Mouse (Mus musculus): Measurements from ENCODE around the gene Thra.

Thra gene

GRCm38 (mm10) chr11:98745932-98746853 lies 5.8 kb downstream of the Thra start:
- no peak for DNase-seq (ENCODE audit: low spot score in 2 of 2)

- peak; percentile 85 to 95 for DNase-seq (ENCODE audit: low spot score in 2 of 2)
These were observed 6.6 kb downstream of the Thra start for GRCm38 (mm10) chr11:98746855-98747693.

- DNase-seq (ENCODE audit: low spot score in 2 of 2), result no peak
These were observed 7.5 kb downstream of the Thra start for GRCm38 (mm10) chr11:98747804-98748505.

GRCm38 (mm10) chr11:98748506-98749416 lies 8.3 kb downstream of the Thra start:
- DNase-seq (ENCODE audit: low spot score in 2 of 2), result peak in 1 of 2 experiments; percentile 52

- peak in 1 of 2 experiments; percentile 59 for DNase-seq (ENCODE audit: low spot score in 2 of 2)
These were observed 9.3 kb downstream of the Thra start for GRCm38 (mm10) chr11:98749716-98750115.

- peak in 1 of 2 experiments; percentile 82 for DNase-seq (ENCODE audit: low spot score in 2 of 2)
These were observed 10.1 kb downstream of the Thra start for GRCm38 (mm10) chr11:98750351-98751201.

- DNase-seq (ENCODE audit: low spot score in 2 of 2), result no peak
These were observed 10.9 kb downstream of the Thra start for GRCm38 (mm10) chr11:98751221-98751782.

- DNase-seq (ENCODE audit: low spot score in 2 of 2), result no peak
These were observed 12.2 kb downstream of the Thra start for GRCm38 (mm10) chr11:98752562-98753140.

GRCm38 (mm10) chr11:98753264-98753663 lies 12.8 kb downstream of the Thra start:
- no peak for DNase-seq (ENCODE audit: low spot score in 2 of 2)

GRCm38 (mm10) chr11:98754151-98754620 lies 13.7 kb downstream of the Thra start:
- no peak for DNase-seq (ENCODE audit: low spot score in 2 of 2)

- DNase-seq (ENCODE audit: low spot score in 2 of 2), result no peak
These were observed 14.3 kb downstream of the Thra start for GRCm38 (mm10) chr11:98754621-98755181.

GRCm38 (mm10) chr11:98755726-98756380 lies 15.4 kb downstream of the Thra start:
- DNase-seq (ENCODE audit: low spot score in 2 of 2), result no peak

- DNase-seq (ENCODE audit: low spot score in 2 of 2), result no peak
These were observed 16.3 kb downstream of the Thra start for GRCm38 (mm10) chr11:98756711-98757110.

- no peak for DNase-seq (ENCODE audit: low spot score in 2 of 2)
These were observed 21.5 kb downstream of the Thra start for GRCm38 (mm10) chr11:98761939-98762338.

GRCm38 (mm10) chr11:98762756-98763501 lies 22.5 kb downstream of the Thra start:
- no peak for DNase-seq (ENCODE audit: low spot score in 2 of 2)

- no peak for DNase-seq (ENCODE audit: low spot score in 2 of 2)
These were observed 23.0 kb downstream of the Thra start for GRCm38 (mm10) chr11:98763502-98763861.

GRCm38 (mm10) chr11:98764091-98764490 lies 23.7 kb downstream of the Thra start:
- DNase-seq (ENCODE audit: low spot score in 2 of 2), result no peak

Measured in frontal cortex, postnatal 10 days (tissue).